Mouse (Mus musculus): ENCODE measurements around the gene Atg4d. TPM values are rescaled to one million over a fixed set of nuclear protein-coding genes. Genes with fewer than 3 reads are reported as not detected.
A peak's percentile ranks its signal among the peaks of the same experiment; 100 is the strongest.
"Not testable (repeated sequence)": the region's sequence is repeated elsewhere in the genome, so short reads cannot be mapped to it uniquely, and the experiment has no call there.

The Atg4d gene
- total RNA-seq, 1 experiment, result 23.8 TPM

DNA sequence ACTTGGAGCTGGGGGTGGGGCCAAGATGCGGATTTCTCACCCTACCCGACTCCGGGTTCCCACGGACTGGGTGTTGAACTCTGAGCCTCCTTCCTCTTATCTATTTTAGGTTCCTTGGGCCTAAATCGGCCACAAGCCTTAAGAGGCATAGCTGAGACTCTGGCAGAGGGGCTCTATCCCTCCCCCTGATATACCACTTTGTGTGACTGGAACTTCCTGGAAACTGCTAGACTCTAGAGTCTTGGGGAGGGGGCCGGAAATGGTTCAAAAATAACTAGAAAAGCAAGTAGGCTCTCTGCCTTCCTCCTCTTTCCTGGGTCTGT, 56.4 kb downstream of the Atg4d start:
- in situ Hi-C loops (cut with MboI; ENCODE audit: low sequenced_read_pairs in 2 of 2, unreplicated experiment in 2 of 2), result no loop called here
- Histone ChIP-seq H3K9me3 (ENCODE audit: control insufficient read depth, insufficient read depth, low read depth, low read length) (no peaks in the 10 kb centered on the region), H3K36me3 (ENCODE audit: control insufficient read depth, insufficient read depth, low read length, poor library complexity, severe bottlenecking) (no peaks in the 10 kb centered on the region), H3K27ac (ENCODE audit: insufficient read depth, low read depth, low read length, poor library complexity, severe bottlenecking) (no peak overlapping the region), H3K9ac (ENCODE audit: insufficient read depth, low read depth, low read length, poor library complexity, severe bottlenecking) (peak overlapping the region; percentile 10; the same call in 1 of the 2 replicates), H3K4me3 (ENCODE audit: insufficient read depth in 1 of 2, low read depth in 1 of 2, low read length in 2 of 2, poor library complexity in 1 of 2, severe bottlenecking in 1 of 2) (peak overlapping the region; percentile 74 to 83), H3K4me1 (ENCODE audit: control insufficient read depth in 2 of 2, insufficient read depth in 2 of 2, low read length in 2 of 2, poor library complexity in 1 of 2) (peaks cover 4 to 13% of the 10 kb centered on the region in 2 experiments)
- TF ChIP-seq ZNF384 (IDR thresholded peaks at IDR 0.05; ENCODE audit: low read depth, low read length), result no peak
- no peak for TF ChIP-seq HCFC1 (IDR thresholded peaks at IDR 0.05; ENCODE audit: borderline replicate concordance, insufficient read depth, low read length)
- TF ChIP-seq ZC3H11A (IDR thresholded peaks at IDR 0.05; ENCODE audit: borderline replicate concordance, low read depth, low read length), result no peak
- no peak for TF ChIP-seq MAFK (IDR thresholded peaks at IDR 0.05; ENCODE audit: insufficient read depth, low read depth, low read length)
- no peak for TF ChIP-seq CHD2 (IDR thresholded peaks at IDR 0.05; ENCODE audit: low read depth, low read length)
- no peak for DNase-seq (ENCODE audit: low read depth, low spot score)

DNA sequence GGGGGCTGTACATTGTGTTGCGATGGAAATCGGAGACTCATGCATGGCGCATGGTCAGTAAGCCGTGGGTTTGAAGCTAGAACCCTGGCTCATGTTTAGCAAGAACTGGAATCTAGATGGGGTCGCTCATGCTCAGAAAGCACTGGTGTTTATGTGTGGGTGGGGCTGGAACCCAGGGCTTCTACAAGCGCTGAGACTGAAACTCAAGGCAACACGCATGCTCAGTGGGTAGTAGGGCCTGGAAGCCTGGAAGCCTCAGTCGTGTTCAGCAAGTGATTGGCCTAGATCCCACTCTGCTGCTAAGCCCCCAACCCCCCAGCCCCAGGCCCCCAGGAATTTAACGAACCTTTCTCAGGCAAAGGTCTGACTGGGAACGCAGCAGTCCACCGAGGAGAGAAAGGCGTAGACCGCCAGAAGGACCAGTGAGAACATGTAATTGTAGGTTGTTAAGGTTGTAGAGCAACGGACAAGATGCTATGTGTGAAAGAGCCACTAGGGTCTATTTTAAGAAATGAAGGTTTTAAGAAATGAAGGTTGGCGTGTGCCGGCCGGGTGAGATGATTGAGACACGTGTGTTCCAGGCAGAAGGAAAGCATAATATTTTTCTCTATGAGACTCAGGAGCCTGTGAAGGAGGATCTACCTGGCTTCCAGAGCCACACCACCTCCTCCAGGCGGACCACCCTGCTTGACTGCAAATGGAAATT, 57.3 kb downstream of the Atg4d start:
- Histone ChIP-seq H3K9ac (ENCODE audit: insufficient read depth, low read depth, low read length, poor library complexity, severe bottlenecking) (peak overlapping the region; percentile 14; the same call in 1 of the 2 replicates), H3K4me1 (ENCODE audit: control insufficient read depth in 2 of 2, insufficient read depth in 2 of 2, low read length in 2 of 2, poor library complexity in 1 of 2) (peaks cover 4 to 13% of the 10 kb centered on the region in 2 experiments), H3K36me3 (ENCODE audit: control insufficient read depth, insufficient read depth, low read length, poor library complexity, severe bottlenecking) (no peaks in the 10 kb centered on the region), H3K4me3 (ENCODE audit: insufficient read depth in 1 of 2, low read depth in 1 of 2, low read length in 2 of 2, poor library complexity in 1 of 2, severe bottlenecking in 1 of 2) (peak overlapping the region in 1 of 2 experiments; percentile 74; a peak in 1 of 4 replicates), H3K27ac (ENCODE audit: insufficient read depth, low read depth, low read length, poor library complexity, severe bottlenecking) (peak overlapping the region; percentile 8; the same call in 1 of the 2 replicates), H3K9me3 (ENCODE audit: control insufficient read depth, insufficient read depth, low read depth, low read length) (no peaks in the 10 kb centered on the region)
- TF ChIP-seq ZC3H11A (IDR thresholded peaks at IDR 0.05; ENCODE audit: borderline replicate concordance, low read depth, low read length), result no peak
- TF ChIP-seq HCFC1 (IDR thresholded peaks at IDR 0.05; ENCODE audit: borderline replicate concordance, insufficient read depth, low read length), result no peak
- TF ChIP-seq MAFK (IDR thresholded peaks at IDR 0.05; ENCODE audit: insufficient read depth, low read depth, low read length), result no peak
- TF ChIP-seq ZNF384 (IDR thresholded peaks at IDR 0.05; ENCODE audit: low read depth, low read length), result no peak
- TF ChIP-seq CHD2 (IDR thresholded peaks at IDR 0.05; ENCODE audit: low read depth, low read length), result no peak
- DNase-seq (ENCODE audit: low read depth, low spot score), result no peak
- in situ Hi-C loops (cut with MboI; ENCODE audit: low sequenced_read_pairs in 2 of 2, unreplicated experiment in 2 of 2), result no loop called here

DNA sequence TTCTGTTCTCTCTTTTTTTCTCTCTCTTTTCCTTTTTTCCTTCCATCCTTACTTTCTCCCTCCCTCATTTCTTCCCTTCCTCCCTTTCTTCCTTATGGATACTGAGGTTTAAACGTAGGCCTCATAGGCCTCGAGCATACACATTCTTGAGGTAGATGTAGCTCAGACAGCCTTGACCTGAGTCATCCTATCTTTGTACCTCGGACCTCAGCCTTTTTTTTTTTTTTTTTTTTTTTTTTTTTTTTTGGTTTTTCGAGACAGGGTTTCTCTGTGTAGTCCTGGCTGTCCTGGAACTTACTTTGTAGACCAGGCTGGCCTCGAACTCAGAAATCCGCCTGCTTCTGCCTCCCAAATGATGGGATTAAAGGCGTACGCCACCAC, 57.8 kb downstream of the Atg4d start:
- H3K9ac ChIP-seq (ENCODE audit: insufficient read depth, low read depth, low read length, poor library complexity, severe bottlenecking); H3K9me3 ChIP-seq (ENCODE audit: control insufficient read depth, insufficient read depth, low read depth, low read length); H3K4me3 ChIP-seq (ENCODE audit: insufficient read depth in 1 of 2, low read depth in 1 of 2, low read length in 2 of 2, poor library complexity in 1 of 2, severe bottlenecking in 1 of 2); H3K27ac ChIP-seq (ENCODE audit: insufficient read depth, low read depth, low read length, poor library complexity, severe bottlenecking); H3K36me3 ChIP-seq (ENCODE audit: control insufficient read depth, insufficient read depth, low read length, poor library complexity, severe bottlenecking); in situ Hi-C loops (cut with MboI; ENCODE audit: low sequenced_read_pairs in 2 of 2, unreplicated experiment in 2 of 2); DNase-seq (ENCODE audit: low read depth, low spot score): not testable (repeated sequence)
- TF ChIP-seq ZNF384 (IDR thresholded peaks at IDR 0.05; ENCODE audit: low read depth, low read length), result peak; percentile 51; the same call in 1 of the 2 replicates
- H3K4me1 ChIP-seq (ENCODE audit: control insufficient read depth in 2 of 2, insufficient read depth in 2 of 2, low read length in 2 of 2, poor library complexity in 1 of 2), result peaks cover 4 to 13% of the 10 kb centered on the region in 2 experiments

DNA sequence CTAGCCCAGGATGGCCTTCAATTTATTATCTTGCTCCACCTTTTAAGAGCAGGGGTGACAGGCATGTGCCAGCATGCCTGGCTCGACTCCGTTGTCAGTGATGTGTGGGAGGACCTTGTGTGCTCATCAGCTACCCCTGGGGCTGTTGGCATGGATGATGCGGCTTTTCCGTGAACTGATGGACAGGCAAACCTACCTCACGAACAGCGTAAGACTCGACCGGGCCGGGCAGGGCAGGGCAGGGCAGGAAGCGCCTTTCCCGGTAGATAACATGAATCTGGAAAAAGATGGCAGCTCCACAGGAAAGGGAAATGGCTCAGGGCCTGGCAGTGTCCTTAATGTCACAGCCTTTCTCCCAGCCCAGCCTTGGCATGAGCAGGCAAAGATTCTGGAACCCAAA, 59.2 kb downstream of the Atg4d start:
- Histone ChIP-seq H3K4me1 (ENCODE audit: control insufficient read depth in 2 of 2, insufficient read depth in 2 of 2, low read length in 2 of 2, poor library complexity in 1 of 2) (peaks cover 4 to 13% of the 10 kb centered on the region in 2 experiments), H3K27ac (ENCODE audit: insufficient read depth, low read depth, low read length, poor library complexity, severe bottlenecking) (no peak overlapping the region), H3K4me3 (ENCODE audit: insufficient read depth in 1 of 2, low read depth in 1 of 2, low read length in 2 of 2, poor library complexity in 1 of 2, severe bottlenecking in 1 of 2) (no peak overlapping the region), H3K9ac (ENCODE audit: insufficient read depth, low read depth, low read length, poor library complexity, severe bottlenecking) (no peak overlapping the region), H3K9me3 (ENCODE audit: control insufficient read depth, insufficient read depth, low read depth, low read length) (no peaks in the 10 kb centered on the region), H3K36me3 (ENCODE audit: control insufficient read depth, insufficient read depth, low read length, poor library complexity, severe bottlenecking) (no peaks in the 10 kb centered on the region)
- no peak for TF ChIP-seq CHD2 (IDR thresholded peaks at IDR 0.05; ENCODE audit: low read depth, low read length)
- TF ChIP-seq ZC3H11A (IDR thresholded peaks at IDR 0.05; ENCODE audit: borderline replicate concordance, low read depth, low read length), result no peak
- TF ChIP-seq MAFK (IDR thresholded peaks at IDR 0.05; ENCODE audit: insufficient read depth, low read depth, low read length), result no peak
- no peak for TF ChIP-seq HCFC1 (IDR thresholded peaks at IDR 0.05; ENCODE audit: borderline replicate concordance, insufficient read depth, low read length)
- no peak for DNase-seq (ENCODE audit: low read depth, low spot score)
- in situ Hi-C loops (cut with MboI; ENCODE audit: low sequenced_read_pairs in 2 of 2, unreplicated experiment in 2 of 2), result no loop called here

Other genes starting within 250 kb of the Atg4d start
- 153 and 310 TPM in 2 replicates for gene Icam1, start 249.3 kb upstream of the Atg4d start, total RNA-seq (2012; rRNA removed)
- gene Icam4, start 235.9 kb upstream of the Atg4d start, total RNA-seq (2012; rRNA removed), result 1.5 and 3.1 TPM in 2 replicates
- gene Icam5, start 233.2 kb upstream of the Atg4d start, total RNA-seq (2012; rRNA removed), result 1.4 and 1.8 TPM in 2 replicates
- 1.3 and 2.0 TPM in 2 replicates for gene Zglp1, start 198.2 kb upstream of the Atg4d start, total RNA-seq (2012; rRNA removed)
- 2.1 and 2.7 TPM in 2 replicates for gene Gm49373, start 192.2 kb upstream of the Atg4d start, total RNA-seq (2012; rRNA removed)
- gene Fdx1l, start 191.7 kb upstream of the Atg4d start, total RNA-seq (2012; rRNA removed), result 38.8 and 46.0 TPM in 2 replicates
- gene Gm38431, start 173.3 kb upstream of the Atg4d start, total RNA-seq (2012; rRNA removed), result 18.5 and 22.1 TPM in 2 replicates
- 18.9 and 26.3 TPM in 2 replicates for gene Raver1, start 173.3 kb upstream of the Atg4d start, total RNA-seq (2012; rRNA removed)
- gene Tyk2, start 134.1 kb upstream of the Atg4d start, total RNA-seq (2012; rRNA removed), result 16.8 and 20.9 TPM in 2 replicates
- 118 and 165 TPM in 2 replicates for gene Cdc37, start 115.3 kb upstream of the Atg4d start, total RNA-seq (2012; rRNA removed)
- gene Pde4a, start 99.6 kb upstream of the Atg4d start, total RNA-seq (2012; rRNA removed), result 3.2 and 4.9 TPM in 2 replicates
- gene Keap1, start 25.9 kb upstream of the Atg4d start, total RNA-seq (2012; rRNA removed), result 23.3 and 27.4 TPM in 2 replicates
- 0.27 and 0.53 TPM in 2 replicates for gene S1pr5, start 16.9 kb upstream of the Atg4d start, total RNA-seq (2012; rRNA removed)
- 81.6 and 108 TPM in 2 replicates for gene Kri1, start 22.7 kb downstream of the Atg4d start, total RNA-seq (2012; rRNA removed)
- gene Cdkn2d, start 26.1 kb downstream of the Atg4d start, total RNA-seq (2012; rRNA removed), result 9.6 and 12.7 TPM in 2 replicates
- gene Ap1m2, start 47.0 kb downstream of the Atg4d start, total RNA-seq (2012; rRNA removed), result 9.8 and 17.1 TPM in 2 replicates
- gene Slc44a2, start 55.4 kb downstream of the Atg4d start, total RNA-seq (2012; rRNA removed), result 46.0 and 73.1 TPM in 2 replicates
- gene Ilf3, start 102.6 kb downstream of the Atg4d start, total RNA-seq (2012; rRNA removed), result 159 and 200 TPM in 2 replicates
- gene Qtrt1, start 146.5 kb downstream of the Atg4d start, total RNA-seq (2012; rRNA removed), result 62.7 and 100 TPM in 2 replicates
- 56.3 and 69.6 TPM in 2 replicates for gene Dnm2, start 159.6 kb downstream of the Atg4d start, total RNA-seq (2012; rRNA removed)
- 133 and 191 TPM in 2 replicates for gene Tmed1, start 245.0 kb downstream of the Atg4d start, total RNA-seq (2012; rRNA removed)

All from ES-E14 (cell line).